Mouse (Mus musculus) mouse embryonic stem cell (cell line): ENCODE data around the gene Fbxo6.

Source experiments
- in situ Hi-C, 2 experiments: fragments of 300-500 bp; cut with MboI; formaldehyde crosslinking; loops; 1 replicate in 1 of 2; 3 replicates in 1 of 2; pipeline ENCODE4 v1.14.3; 2019 to 2020; ENCODE audit warnings: low sequenced_read_pairs in 2 of 2, low pct_unique_long_range_greater_than_20kb in 1 of 2, mixed read lengths in 1 of 2; ENCODE audit not compliant: unreplicated experiment in 1 of 2

The Fbxo6 gene

GRCm38 (mm10) chr4:148109215-148109614 is 42.7 kb downstream of the Fbxo6 start:
- in situ Hi-C loops: no loop called here

- in situ Hi-C loops: no loop called here
These were observed 43.3 kb downstream of the Fbxo6 start for GRCm38 (mm10) chr4:148108565-148109100.

- in situ Hi-C loops: no loop called here
These were observed 44.2 kb downstream of the Fbxo6 start for GRCm38 (mm10) chr4:148107621-148108291.

GRCm38 (mm10) chr4:148104146-148104545 is 47.8 kb downstream of the Fbxo6 start:
- in situ Hi-C loops: no loop called here

- in situ Hi-C loops: no loop called here
These were observed 50.0 kb downstream of the Fbxo6 start for GRCm38 (mm10) chr4:148101801-148102527.

GRCm38 (mm10) chr4:148098666-148099065 is 53.3 kb downstream of the Fbxo6 start:
- in situ Hi-C loops: no loop called here

GRCm38 (mm10) chr4:148097936-148098335 is 54.0 kb downstream of the Fbxo6 start:
- in situ Hi-C loops: no loop called here
